Mouse (Mus musculus) MEL (cell line): Measurements from ENCODE around the gene Kcna7. TPM values are rescaled to one million over a fixed set of nuclear protein-coding genes. Genes with fewer than 3 reads are reported as not detected.
A peak's percentile ranks its signal among the peaks of the same experiment; 100 is the strongest.

Experiments
- DNase-seq: peaks from one replicate; pipeline ENCODE4 v3.0.0; 2011; ENCODE audit warnings: low read depth, low spot score
- H3K27ac ChIP-seq: 2 replicates; pipeline ENCODE4 v1.5.1; 2012; ENCODE audit warnings: low read depth, mild to moderate bottlenecking, control low read depth, low read length, moderate library complexity; ENCODE audit not compliant: control insufficient read depth
- H3K27me3 ChIP-seq, 2 experiments: fragments of 150-350 bp in 1 of 2; sonication (generic) in 1 of 2; 2 replicates each; pipeline ENCODE4 v1.6.1; 2012; ENCODE audit warnings: low read length in 2 of 2, mild to moderate bottlenecking in 2 of 2, improper control_type of control experiment in 1 of 2, moderate library complexity in 1 of 2; ENCODE audit not compliant: insufficient read depth in 2 of 2, control insufficient read depth in 1 of 2
- H3K36me3 ChIP-seq, 2 experiments: 2 replicates each; pipeline ENCODE4 v1.6.1; 2012 to 2014; ENCODE audit warnings: low read length in 2 of 2, improper control_type of control experiment in 1 of 2, inconsistent platforms in 1 of 2, mild to moderate bottlenecking in 1 of 2; ENCODE audit not compliant: insufficient read depth in 2 of 2, control insufficient read depth in 1 of 2
- H3K4me1 ChIP-seq, 2 experiments: fragments of 150-350 bp in 1 of 2; sonication (generic) in 1 of 2; 2 replicates each; pipeline ENCODE4 v1.6.1; 2012; ENCODE audit warnings: low read length in 2 of 2, improper control_type of control experiment in 1 of 2, mild to moderate bottlenecking in 1 of 2; ENCODE audit not compliant: insufficient read depth in 2 of 2, control insufficient read depth in 1 of 2
- H3K4me3 ChIP-seq, 2 experiments: fragments of 150-350 bp in 1 of 2; sonication (generic) in 1 of 2; 2 replicates each; pipeline ENCODE4 v1.5.1; 2012; ENCODE audit warnings: low read depth in 2 of 2, low read length in 2 of 2, mild to moderate bottlenecking in 2 of 2, moderate library complexity in 2 of 2, control low read depth in 1 of 2, improper control_type of control experiment in 1 of 2; ENCODE audit not compliant: control insufficient read depth in 1 of 2, insufficient read depth in 1 of 2
- H3K79me2 ChIP-seq: 2 replicates; pipeline ENCODE4 v1.6.1; 2012; ENCODE audit warnings: mild to moderate bottlenecking, low read length, moderate library complexity; ENCODE audit not compliant: control insufficient read depth, poor library complexity, insufficient read depth
- H3K9ac ChIP-seq: 2 replicates; pipeline ENCODE4 v1.6.1; 2012; ENCODE audit warnings: low read depth, mild to moderate bottlenecking, control low read depth, low read length, moderate library complexity; ENCODE audit not compliant: control insufficient read depth, poor library complexity, severe bottlenecking
- H3K9me3 ChIP-seq: fragments of 150-350 bp; sonication (generic); replicated peaks from 2 replicates; pipeline ENCODE4 v1.6.1; 2012; ENCODE audit warnings: mild to moderate bottlenecking, low read length, improper control_type of control experiment, moderate library complexity; ENCODE audit not compliant: insufficient read depth
- BHLHE40 ChIP-seq: IDR thresholded peaks from 2 replicates; pipeline ENCODE4 v1.6.1; 2012; ENCODE audit warnings: low read depth, mild to moderate bottlenecking, inconsistent platforms, low read length, improper control_type of control experiment, borderline replicate concordance
- CHD2 ChIP-seq: IDR thresholded peaks from 2 replicates; pipeline ENCODE4 v1.6.1; 2011; ENCODE audit warnings: low read length, improper control_type of control experiment
- ETS1 ChIP-seq: IDR thresholded peaks from 2 replicates; pipeline ENCODE4 v1.6.1; 2012; ENCODE audit warnings: low read depth, mild to moderate bottlenecking, inconsistent platforms, low read length, improper control_type of control experiment, moderate library complexity
- GATA1 ChIP-seq: IDR thresholded peaks from 2 replicates; pipeline ENCODE4 v1.6.1; 2011; ENCODE audit warnings: low read depth, low read length, improper control_type of control experiment
- MAFK ChIP-seq: IDR thresholded peaks from 2 replicates; pipeline ENCODE4 v1.6.1; 2011; ENCODE audit warnings: low read depth, mild to moderate bottlenecking, low read length, improper control_type of control experiment, borderline replicate concordance
- MAZ ChIP-seq: IDR thresholded peaks from 2 replicates; pipeline ENCODE4 v1.6.1; 2012; ENCODE audit warnings: low read depth, mild to moderate bottlenecking, inconsistent platforms, low read length, improper control_type of control experiment
- MXI1 ChIP-seq: IDR thresholded peaks from 2 replicates; pipeline ENCODE4 v1.6.1; 2011; ENCODE audit warnings: mild to moderate bottlenecking, low read depth, low read length, improper control_type of control experiment
- MYB ChIP-seq: IDR thresholded peaks from 2 replicates; pipeline ENCODE4 v1.6.1; 2011; ENCODE audit warnings: mild to moderate bottlenecking, low read depth, low read length, improper control_type of control experiment
- MYC ChIP-seq: IDR thresholded peaks from 2 replicates; pipeline ENCODE4 v1.6.1; 2011; ENCODE audit warnings: low read depth, mild to moderate bottlenecking, low read length, improper control_type of control experiment, moderate library complexity
- NELFE ChIP-seq: IDR thresholded peaks from 2 replicates; pipeline ENCODE4 v1.6.1; 2011; ENCODE audit warnings: low read depth, low read length, improper control_type of control experiment
- POLR2A ChIP-seq, 2 experiments: IDR thresholded peaks; 2 replicates each; pipeline ENCODE4 v1.6.1; 2011 to 2012; ENCODE audit warnings: low read length in 2 of 2, mild to moderate bottlenecking in 2 of 2, control low read depth in 1 of 2, improper control_type of control experiment in 1 of 2, low read depth in 1 of 2, moderate library complexity in 1 of 2; ENCODE audit not compliant: control insufficient read depth in 1 of 2, insufficient read depth in 1 of 2, poor library complexity in 1 of 2
- POLR2AphosphoS2 ChIP-seq: IDR thresholded peaks from 2 replicates; pipeline ENCODE4 v1.6.1; 2011; ENCODE audit warnings: low read length, improper control_type of control experiment
- POLR2AphosphoS5 ChIP-seq: IDR thresholded peaks from 2 replicates; pipeline ENCODE4 v1.6.1; 2012; ENCODE audit warnings: low read depth, borderline replicate concordance, mild to moderate bottlenecking, inconsistent platforms, low read length, moderate library complexity, mixed read lengths
- RAD21 ChIP-seq: IDR thresholded peaks from 2 replicates; pipeline ENCODE4 v1.6.1; 2011; ENCODE audit warnings: mild to moderate bottlenecking, low read depth, low read length, improper control_type of control experiment
- RCOR1 ChIP-seq: IDR thresholded peaks from 2 replicates; pipeline ENCODE4 v1.6.1; 2012; ENCODE audit warnings: low read depth, mild to moderate bottlenecking, inconsistent platforms, low read length, improper control_type of control experiment
- USF1 ChIP-seq: IDR thresholded peaks from 2 replicates; pipeline ENCODE4 v1.6.1; 2014; ENCODE audit warnings: low read depth, mild to moderate bottlenecking, inconsistent platforms, low read length, improper control_type of control experiment, moderate library complexity
- ZMIZ1 ChIP-seq: IDR thresholded peaks from 2 replicates; pipeline ENCODE4 v1.6.1; 2012; ENCODE audit warnings: low read depth, mild to moderate bottlenecking, inconsistent platforms, low read length, improper control_type of control experiment, moderate library complexity
- ZNF384 ChIP-seq: IDR thresholded peaks from 2 replicates; pipeline ENCODE4 v1.6.1; 2012; ENCODE audit warnings: low read depth, mild to moderate bottlenecking, inconsistent platforms, low read length, improper control_type of control experiment
- polyA plus RNA-seq, 2 experiments: library from polyadenylated mRNA; stranded (reverse) in 1 of 2; unstranded in 1 of 2; fragments of >175 nt in 1 of 2; fragments of >200 nt in 1 of 2; gene quantifications; 2 replicates each; pipeline versions ENCODE4 v1.2.1 to v1.2.4; 2012; ENCODE audit warnings: low replicate concordance in 2 of 2, low read depth in 1 of 2; ENCODE audit not compliant: insufficient read length in 2 of 2, insufficient read depth in 1 of 2, missing spikeins in 1 of 2
- total RNA-seq: library from RNA; depleted of rRNA; stranded (reverse); fragments of 300-350 nt; gene quantifications from 2 replicates; pipeline ENCODE4 v1.2.3, GENCODE M21; 2012

Kcna7 gene
- total and polyA plus RNA-seq, 3 experiments, result 0.06 TPM; not detected in 2

- peaks cover 22% of the 10 kb centered on the region for H3K79me2 ChIP-seq
- no peak overlapping the region for H3K4me3 ChIP-seq
- H3K4me1 ChIP-seq, result peaks cover 7 to 22% of the 10 kb centered on the region in 2 experiments; a peak in 3 of 4 replicates
- TF ChIP-seq NELFE, result no peak
- 0 out of 2 replicates have a peak, but pooled peaks have one; percentile 7 for TF ChIP-seq RCOR1
- peaks cover 8 to 22% of the 10 kb centered on the region in 2 experiments for H3K36me3 ChIP-seq
- H3K9me3 ChIP-seq, result no peaks in the 10 kb centered on the region
- DNase-seq, result peak; percentile 42
- H3K9ac ChIP-seq, result peak overlapping the region; percentile 93
- peak overlapping the region; percentile 28; the same call in 1 of the 2 replicates for H3K27ac ChIP-seq
- H3K27me3 ChIP-seq, result no peaks in the 10 kb centered on the region
These were observed 51.3 kb downstream of the Kcna7 start for GRCm38 (mm10) chr7:45456721-45457203.

DNA sequence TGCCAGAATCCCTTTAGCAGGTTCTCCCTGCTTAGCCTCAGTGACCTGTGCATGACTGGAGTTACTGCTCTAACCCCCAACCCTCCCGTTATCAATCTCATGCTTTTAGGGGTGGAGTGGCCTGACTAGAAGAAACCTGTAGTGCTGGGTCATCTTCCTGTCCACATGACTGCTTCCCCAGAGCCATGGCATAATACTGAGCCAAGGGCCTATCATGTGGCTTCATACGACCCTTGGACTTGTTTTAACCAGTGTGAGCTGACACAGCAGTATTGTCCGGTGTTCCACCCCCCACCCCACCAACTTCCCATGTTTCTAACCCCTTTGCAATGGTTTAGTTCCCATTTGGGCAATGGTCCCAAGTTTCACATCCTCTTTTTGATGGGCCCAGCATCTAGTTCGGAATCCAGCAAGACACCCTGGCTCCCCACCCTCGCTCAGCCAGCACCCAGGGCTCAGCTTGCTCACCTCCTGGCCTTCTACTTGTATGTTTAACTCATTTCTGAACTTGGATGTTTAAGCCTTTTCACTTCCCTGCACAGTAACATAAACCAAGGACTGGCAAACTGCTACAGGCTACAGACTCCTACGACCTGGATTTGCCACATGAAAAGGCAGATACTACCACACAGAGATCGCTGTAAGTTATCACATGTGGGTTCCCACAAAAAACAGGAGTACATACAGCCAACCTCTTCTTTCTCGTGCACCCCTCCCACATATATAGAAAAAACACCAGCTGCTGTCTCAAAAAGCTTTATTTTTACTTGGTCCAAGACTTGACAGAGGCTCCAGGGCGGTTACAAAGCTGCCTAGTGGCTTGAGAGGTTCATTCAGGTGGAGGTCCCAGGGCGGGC, 52.0 kb downstream of the Kcna7 start:
- DNase-seq, result peak; percentile 81

More for the DNA sequence above, 52.0 kb downstream of the Kcna7 start:
- peaks cover 8 to 22% of the 10 kb centered on the region in 2 experiments for H3K36me3 ChIP-seq
- TF ChIP-seq POLR2AphosphoS2, result peak; percentile 99
- TF ChIP-seq ETS1, result 0 out of 2 replicates have a peak, but pooled peaks have one; percentile 12
- no peak; the same call in 1 of the 2 replicates for TF ChIP-seq MXI1
- no peak for TF ChIP-seq POLR2AphosphoS5
- TF ChIP-seq USF1, result peak; percentile 60; the same call in 1 of the 2 replicates
- TF ChIP-seq BHLHE40, result peak; percentile 9; the same call in 1 of the 2 replicates
- no peak for TF ChIP-seq RCOR1
- no peak; the same call in 1 of the 2 replicates for TF ChIP-seq MYB
- 0 out of 2 replicates have a peak, but pooled peaks have one; percentile 35 for TF ChIP-seq MYC
- TF ChIP-seq MAFK, result 0 out of 2 replicates have a peak, but pooled peaks have one; percentile 70
- no peak for TF ChIP-seq GATA1
- TF ChIP-seq ZNF384, result no peak
- TF ChIP-seq CHD2, result peak; percentile 49
- TF ChIP-seq RAD21, result no peak
- peak; percentile 23 to 74; a peak in 3 of 4 replicates for TF ChIP-seq POLR2A (IDR thresholded peaks at IDR 0.05; ENCODE audit: control insufficient read depth in 1 of 2, insufficient read depth in 1 of 2, low read depth in 1 of 2, low read length in 2 of 2, poor library complexity in 1 of 2)
- peak; percentile 19 for TF ChIP-seq ZMIZ1
- TF ChIP-seq NELFE, result peak; percentile 47; the same call in 1 of the 2 replicates
- no peak for TF ChIP-seq MAZ
- no peaks in the 10 kb centered on the region for H3K9me3 ChIP-seq
- peak overlapping the region; percentile 93 for H3K9ac ChIP-seq
- H3K27me3 ChIP-seq, result no peaks in the 10 kb centered on the region
- peak overlapping the region; percentile 28 for H3K27ac ChIP-seq
- H3K4me1 ChIP-seq, result peaks cover 7 to 22% of the 10 kb centered on the region in 2 experiments; a peak in 3 of 4 replicates
- H3K4me3 ChIP-seq, result peak overlapping the region; percentile 78 to 80
- peaks cover 22% of the 10 kb centered on the region for H3K79me2 ChIP-seq
